Mouse (Mus musculus) bone marrow macrophage, adult 2 months (primary cell): ENCODE results near the gene Gm5294.
A peak's percentile ranks its signal among the peaks of the same experiment; 100 is the strongest.

Source experiments
- CTCF ChIP-seq: IDR thresholded peaks from 2 replicates; pipeline ENCODE4 v1.5.1; 2012; ENCODE audit warnings: low read depth, mild to moderate bottlenecking, low read length, moderate library complexity
- POLR2A ChIP-seq: IDR thresholded peaks from 2 replicates; pipeline ENCODE4 v1.6.1; 2012; ENCODE audit warnings: mild to moderate bottlenecking, low read depth, low read length, borderline replicate concordance

GRCm38 (mm10) chr5:138848102-138848501, 28.2 kb downstream of the Gm5294 start:
- peak; percentile 55; the same call in 1 of the 2 replicates for TF ChIP-seq CTCF
- TF ChIP-seq POLR2A, result no peak
